Mouse (Mus musculus) hindbrain, embryonic 11.5 days (tissue): ENCODE measurements around the gene Hspg2. TPM values are rescaled to one million over a fixed set of nuclear protein-coding genes. Genes with fewer than 3 reads are reported as not detected.
A peak's percentile ranks its signal among the peaks of the same experiment; 100 is the strongest.

Source experiments
- ATAC-seq: fragments of 200-750 bp; cut with Nextera tagmentation; 2 replicates; pipeline ENCODE4 v1.8.0; 2017; ENCODE audit warnings: mild to moderate bottlenecking, moderate TSS enrichment, moderate library complexity; ENCODE audit not compliant: low FRiP score
- DNase-seq: peaks from one replicate; pipeline ENCODE4 v3.0.0-alpha.2; 2015; ENCODE audit warnings: low spot score
- H3K27ac ChIP-seq: fragments of 300-500 bp; sonication (generic); 2 replicates; pipeline ENCODE4 v1.5.1; 2014; ENCODE audit warnings: mild to moderate bottlenecking, low read depth, low read length
- H3K27me3 ChIP-seq: fragments of 300-500 bp; sonication (generic); 2 replicates; pipeline ENCODE4 v1.6.1; 2014; ENCODE audit warnings: mild to moderate bottlenecking, low read length, moderate library complexity, mixed read lengths; ENCODE audit not compliant: control insufficient read depth, insufficient read depth
- H3K36me3 ChIP-seq: fragments of 300-500 bp; sonication (generic); 2 replicates; pipeline ENCODE4 v1.6.1; 2014; ENCODE audit warnings: mild to moderate bottlenecking, low read length, moderate library complexity, mixed read lengths; ENCODE audit not compliant: control insufficient read depth, insufficient read depth
- H3K4me1 ChIP-seq: fragments of 300-500 bp; sonication (generic); replicated peaks from 2 replicates; pipeline ENCODE4 v1.6.1; 2014; ENCODE audit warnings: low read length, mixed read lengths; ENCODE audit not compliant: control insufficient read depth, insufficient read depth
- H3K4me2 ChIP-seq: fragments of 300-500 bp; sonication (generic); replicated peaks from 2 replicates; pipeline ENCODE4 v1.6.1; 2014; ENCODE audit warnings: mild to moderate bottlenecking, low read depth, low read length
- H3K4me3 ChIP-seq: fragments of 300-500 bp; sonication (generic); 2 replicates; pipeline ENCODE4 v1.5.1; 2014; ENCODE audit warnings: low read depth, low read length
- H3K9ac ChIP-seq: fragments of 300-500 bp; sonication (generic); 2 replicates; pipeline ENCODE4 v1.6.1; 2014; ENCODE audit warnings: low read depth, low read length
- H3K9me3 ChIP-seq: fragments of 300-500 bp; sonication (generic); 2 replicates; pipeline ENCODE4 v1.6.1; 2016; ENCODE audit warnings: low read length; ENCODE audit not compliant: control insufficient read depth
- WGBS: fragments of 180-500 bp; shearing (Covaris S2); extraction: QIAGEN DNeasy Blood & Tissue Kit; methylation state at CpG from one replicate; pipeline ENCODE4 v1.1.7; 2014; 5-methylcytosine and 5-hydroxymethylcytosine counted together
- polyA plus RNA-seq: library from polyadenylated mRNA; unstranded; fragments of >200 nt; fragmentation: Nextera tagmentation; extraction: Ambion mirVana; gene quantifications from 2 replicates; pipeline ENCODE4 v1.2.1, GENCODE M21; 2014

Hspg2 gene
- polyA plus RNA-seq, 1 experiment from 2014 or later: 18.1 TPM

DNA sequence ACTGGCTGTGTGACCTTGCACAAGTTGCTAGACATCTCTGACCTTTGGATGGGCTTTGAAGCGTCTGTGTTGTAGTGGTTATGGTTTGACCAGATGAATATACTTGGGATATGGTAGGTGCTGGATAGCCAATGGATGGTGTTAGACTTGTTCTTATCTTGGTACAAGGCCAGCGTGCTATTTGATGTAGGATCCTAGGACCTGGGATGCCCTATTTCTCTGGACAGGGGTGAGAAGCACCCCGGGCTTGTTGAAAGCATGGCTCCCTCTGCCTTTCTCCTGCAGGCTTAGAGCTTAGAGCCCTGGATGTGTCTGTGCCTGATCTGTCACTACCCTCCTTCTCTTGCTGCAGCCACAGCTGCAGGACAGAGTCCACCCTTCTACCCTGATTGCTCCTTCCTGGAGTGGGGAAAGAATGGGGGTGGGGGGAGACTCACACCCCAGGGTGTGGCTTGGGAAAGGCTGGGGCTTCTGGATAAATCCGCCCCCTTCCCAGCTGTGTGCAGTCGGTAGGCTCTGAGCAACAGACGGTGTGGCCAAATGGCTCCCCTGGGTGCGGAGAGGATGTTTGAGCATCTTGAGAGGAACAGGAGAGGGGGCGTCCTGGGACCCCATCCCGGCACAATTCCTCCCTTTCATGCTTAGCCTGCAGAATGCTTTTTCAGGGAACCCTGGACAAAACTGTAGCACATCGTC, 7.6 kb downstream of the Hspg2 start:
- DNase-seq (peak; percentile 36), ATAC-seq (no peak)
- Histone ChIP-seq H3K36me3 (no peaks in the 10 kb centered on the region), H3K9me3 (no peaks in the 10 kb centered on the region), H3K4me3 (no peak overlapping the region), H3K27ac (no peak overlapping the region), H3K9ac (no peak overlapping the region), H3K4me1 (peaks cover 22% of the 10 kb centered on the region), H3K4me2 (0 out of 2 replicates have a peak overlapping the region, but pooled peaks have one; percentile 21), H3K27me3 (no peaks in the 10 kb centered on the region)
- 32% methylated on average over 10 of the region's 10 CpGs for whole genome bisulfite sequencing

DNA sequence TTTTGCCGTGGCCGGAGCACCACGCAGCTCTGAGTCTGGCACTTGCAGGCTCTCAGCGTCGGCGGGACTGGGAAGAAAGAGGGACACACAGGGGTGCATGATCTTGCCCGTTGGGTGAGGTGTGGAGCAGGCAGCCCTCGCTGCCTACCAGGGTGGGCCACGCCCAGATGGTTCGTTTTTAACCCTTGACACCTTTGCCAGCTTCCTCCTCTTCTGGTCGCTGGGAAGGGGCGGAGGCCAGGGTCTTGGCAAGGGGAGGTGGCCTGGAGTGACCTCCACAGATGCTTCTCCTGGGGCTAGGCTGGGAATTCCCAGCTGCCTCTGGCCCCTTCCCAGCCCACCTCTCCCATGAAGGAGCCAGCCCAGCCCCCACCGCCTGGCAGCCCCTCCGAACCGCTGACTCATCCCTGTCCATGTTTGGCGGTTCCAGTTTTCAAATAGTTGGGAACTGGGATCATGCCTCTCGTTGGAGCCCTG, 8.2 kb downstream of the Hspg2 start:
- no peak overlapping the region for H3K4me3 ChIP-seq
- H3K36me3 ChIP-seq: no peaks in the 10 kb centered on the region
- ATAC-seq (no peak), DNase-seq (peak; percentile 17)
- peaks cover 25% of the 10 kb centered on the region for H3K4me1 ChIP-seq
- H3K9me3 ChIP-seq: no peaks in the 10 kb centered on the region
- H3K27ac ChIP-seq: no peak overlapping the region
- H3K9ac ChIP-seq: no peak overlapping the region
- H3K27me3 ChIP-seq: no peaks in the 10 kb centered on the region
- 17% methylated on average over 17 of the region's 17 CpGs for WGBS
- H3K4me2 ChIP-seq: 0 out of 2 replicates have a peak overlapping the region, but pooled peaks have one; percentile 3

DNA sequence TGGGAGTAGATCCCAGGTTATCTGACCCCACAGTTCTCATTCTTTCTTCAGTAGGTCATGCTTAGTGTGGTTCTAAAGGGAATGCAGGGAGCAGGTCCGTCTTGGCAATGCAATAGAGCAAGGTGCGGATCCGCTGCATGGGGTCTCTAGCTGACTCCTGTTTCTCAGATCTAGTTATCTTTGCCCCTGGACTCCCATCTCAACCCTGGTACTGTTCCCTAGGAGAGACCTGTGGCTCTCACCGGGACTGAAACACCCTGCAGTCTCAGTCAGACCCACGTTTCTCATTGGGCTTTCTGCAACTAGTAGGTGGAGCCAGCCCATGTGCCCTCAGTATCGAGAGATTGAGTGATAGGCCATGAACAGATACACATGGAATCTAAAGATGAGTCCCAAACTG, 9.0 kb downstream of the Hspg2 start:
- DNase-seq (no peak), ATAC-seq (no peak)
- H3K9me3 ChIP-seq: no peaks in the 10 kb centered on the region
- no peak overlapping the region for H3K4me2 ChIP-seq
- H3K27me3 ChIP-seq: no peaks in the 10 kb centered on the region
- H3K9ac ChIP-seq: no peak overlapping the region
- H3K36me3 ChIP-seq: no peaks in the 10 kb centered on the region
- H3K4me1 ChIP-seq: peaks cover 29% of the 10 kb centered on the region
- WGBS: 55% methylated on average over 6 of the region's 6 CpGs
- H3K4me3 ChIP-seq: no peak overlapping the region
- H3K27ac ChIP-seq: 0 out of 2 replicates have a peak overlapping the region, but pooled peaks have one; percentile 7

DNA sequence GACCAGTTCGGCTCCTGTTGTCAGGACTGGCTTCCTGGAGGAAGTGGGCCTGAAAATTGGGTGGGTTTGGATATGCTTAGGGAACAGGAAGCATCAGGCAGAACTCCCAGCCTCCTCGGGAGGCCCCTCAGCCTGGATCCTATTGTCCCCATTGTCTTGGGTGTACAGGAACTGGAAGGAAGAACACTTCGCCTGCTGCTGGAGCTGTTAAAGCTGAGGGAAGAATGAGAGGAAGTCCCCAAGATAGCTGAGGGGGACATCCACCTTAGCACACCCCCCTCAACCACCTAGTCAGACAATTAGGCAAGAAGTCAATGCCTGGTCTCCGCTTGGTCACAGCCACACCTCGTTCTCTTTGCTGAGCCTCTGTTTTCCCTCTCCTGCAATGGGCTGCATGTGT, 9.7 kb downstream of the Hspg2 start:
- Histone ChIP-seq H3K4me3 (no peak overlapping the region), H3K27ac (no peak overlapping the region), H3K9ac (no peak overlapping the region), H3K9me3 (no peaks in the 10 kb centered on the region), H3K4me1 (peaks cover 29% of the 10 kb centered on the region), H3K4me2 (no peak overlapping the region), H3K36me3 (no peaks in the 10 kb centered on the region), H3K27me3 (no peaks in the 10 kb centered on the region)
- whole genome bisulfite sequencing: 66% methylated on average over 5 of the region's 5 CpGs
- ATAC-seq: no peak
- DNase-seq: no peak

DNA sequence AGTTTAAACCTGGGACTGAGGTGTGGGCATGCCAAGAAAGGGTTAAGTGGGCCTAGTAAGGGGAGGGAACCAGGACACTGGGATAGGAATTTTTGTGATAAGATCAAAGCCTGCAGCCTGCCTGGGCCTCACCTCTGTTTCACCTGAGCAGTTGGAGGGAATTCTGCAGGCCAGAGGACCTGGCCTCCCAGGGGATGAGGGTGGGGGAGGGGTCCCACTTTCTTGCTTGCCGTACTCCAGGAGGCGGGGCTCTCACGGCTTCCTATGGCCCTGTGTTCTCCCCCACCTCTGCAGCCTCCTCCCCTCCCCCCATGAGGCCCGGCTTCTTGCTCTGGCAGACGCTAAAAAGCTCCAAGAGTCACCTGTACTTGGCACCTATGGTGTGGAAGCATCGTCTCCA, 11.2 kb downstream of the Hspg2 start:
- DNase-seq (peak; percentile 54), ATAC-seq (no peak)
- Histone ChIP-seq H3K9ac (no peak overlapping the region), H3K4me1 (peaks cover 29% of the 10 kb centered on the region), H3K4me3 (no peak overlapping the region), H3K27me3 (no peaks in the 10 kb centered on the region), H3K9me3 (no peaks in the 10 kb centered on the region), H3K4me2 (no peak overlapping the region), H3K27ac (no peak overlapping the region), H3K36me3 (no peaks in the 10 kb centered on the region)
- WGBS: 6% methylated on average over 6 of the region's 6 CpGs

DNA sequence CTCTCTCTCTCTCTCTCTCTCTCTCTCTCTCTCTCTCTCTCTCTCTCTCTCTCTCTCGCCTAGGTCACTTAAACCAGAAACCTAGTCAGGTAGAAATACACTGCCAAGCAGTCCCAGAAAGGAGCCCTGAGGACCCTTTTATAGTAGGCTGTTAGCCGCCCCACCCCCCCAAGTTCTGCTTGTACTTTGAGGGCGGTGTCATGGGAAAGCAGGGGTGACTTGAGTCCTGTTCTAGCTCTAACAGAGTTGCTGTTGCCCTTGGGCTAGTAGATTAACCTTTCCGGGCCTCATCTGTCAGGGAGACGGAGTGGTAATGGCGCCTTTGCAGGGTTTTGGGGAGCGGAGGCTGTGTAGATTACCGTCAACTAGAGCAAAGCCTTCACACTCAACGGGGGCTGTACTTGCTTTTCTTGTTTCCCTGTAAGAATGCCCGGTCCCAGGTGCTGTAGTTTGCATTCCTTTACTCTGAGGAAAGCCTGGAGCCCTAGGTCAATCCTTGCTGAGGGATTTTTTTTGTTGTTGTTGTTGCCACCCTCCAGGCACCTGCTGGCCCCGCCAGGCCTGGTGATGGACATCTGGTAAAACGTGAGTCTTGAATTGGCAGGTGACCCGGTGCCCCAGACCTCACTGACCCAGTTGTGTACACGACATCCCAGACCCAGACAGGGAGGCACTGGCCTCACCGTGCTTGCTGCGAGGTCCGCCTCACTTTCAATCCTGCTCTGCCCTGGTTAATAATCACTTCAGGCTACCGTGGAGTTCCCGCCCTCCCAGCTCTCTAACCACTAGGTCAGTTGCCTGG, 11.8 kb downstream of the Hspg2 start:
- Histone ChIP-seq H3K27ac (no peak overlapping the region), H3K9ac (no peak overlapping the region), H3K36me3 (no peaks in the 10 kb centered on the region), H3K4me3 (no peak overlapping the region), H3K4me1 (peaks cover 32% of the 10 kb centered on the region), H3K9me3 (no peaks in the 10 kb centered on the region), H3K27me3 (no peaks in the 10 kb centered on the region), H3K4me2 (no peak overlapping the region)
- DNase-seq (peak; percentile 25), ATAC-seq (no peak)
- WGBS: 12% methylated on average over 19 of the region's 19 CpGs

DNA sequence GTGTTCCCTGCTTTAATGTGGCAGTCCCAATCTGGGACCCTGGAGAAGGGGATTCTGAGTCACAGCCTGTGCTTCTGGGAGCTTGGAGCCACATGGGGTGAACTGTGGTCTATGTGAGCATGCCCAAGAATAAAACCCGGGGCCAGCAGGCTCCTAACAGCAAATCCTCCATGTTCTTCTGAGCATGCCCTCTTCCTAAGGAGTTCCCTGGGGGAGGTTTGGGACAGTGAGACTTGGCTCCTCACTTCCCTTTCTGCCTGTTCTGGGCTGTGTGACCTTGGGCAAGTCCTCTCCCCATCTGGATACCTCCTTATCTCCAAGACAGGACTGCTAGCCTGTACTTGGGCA, 12.4 kb downstream of the Hspg2 start:
- Histone ChIP-seq H3K27ac (no peak overlapping the region), H3K4me3 (no peak overlapping the region), H3K4me1 (peaks cover 37% of the 10 kb centered on the region), H3K9me3 (no peaks in the 10 kb centered on the region), H3K4me2 (no peak overlapping the region), H3K9ac (no peak overlapping the region), H3K27me3 (no peaks in the 10 kb centered on the region), H3K36me3 (no peaks in the 10 kb centered on the region)
- ATAC-seq (no peak), DNase-seq (no peak)
- 19% methylated on average over 1 of the region's 1 CpGs for WGBS

DNA sequence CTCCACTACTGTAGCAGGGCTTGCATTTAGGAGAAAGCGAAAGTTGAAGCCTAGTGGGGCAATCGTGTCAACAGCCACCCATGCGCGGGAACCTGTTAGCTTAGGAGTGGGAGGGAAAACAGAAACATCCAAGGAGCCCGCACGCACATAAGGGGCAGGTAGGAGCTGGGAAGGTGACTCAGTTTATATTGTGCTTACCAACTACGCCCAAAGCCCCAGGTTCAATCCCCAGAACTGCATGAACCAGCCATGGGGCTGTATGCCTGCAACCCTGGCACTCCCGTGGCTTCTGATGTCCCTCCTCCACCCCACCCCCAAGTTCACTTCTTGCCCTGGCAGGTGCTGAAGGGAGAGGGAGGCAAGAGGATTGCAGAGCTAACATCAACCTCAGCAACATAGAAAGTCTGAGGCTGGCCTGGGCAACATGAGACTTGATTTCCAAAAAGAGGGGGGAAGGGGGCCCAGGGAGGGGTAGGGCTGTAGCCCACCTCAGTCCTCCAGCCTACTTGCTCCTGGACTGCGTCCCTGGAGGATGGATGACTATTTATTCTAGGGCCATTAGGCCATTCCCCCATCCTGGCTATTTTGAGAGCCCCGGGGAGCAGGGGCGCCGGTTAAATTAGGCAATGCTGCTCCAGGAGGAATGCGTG, 12.9 kb downstream of the Hspg2 start:
- ATAC-seq: no peak
- no peak for DNase-seq
- Histone ChIP-seq H3K4me3 (no peak overlapping the region), H3K4me2 (no peak overlapping the region), H3K27me3 (no peaks in the 10 kb centered on the region), H3K9me3 (no peaks in the 10 kb centered on the region), H3K36me3 (no peaks in the 10 kb centered on the region), H3K27ac (no peak overlapping the region), H3K9ac (no peak overlapping the region), H3K4me1 (peaks cover 38% of the 10 kb centered on the region)
- 48% methylated on average over 13 of the region's 13 CpGs for WGBS
